Mouse (Mus musculus) gastrocnemius, postnatal 4 days (tissue): ENCODE measurements around the gene Phactr1. TPM values are rescaled to one million over a fixed set of nuclear protein-coding genes. Genes with fewer than 3 reads are reported as not detected.
"Not testable (repeated sequence)": the region's sequence is repeated elsewhere in the genome, so short reads cannot be mapped to it uniquely, and the experiment has no call there.

Experiments
- DNase-seq, 2 experiments: peaks; one replicate each; pipeline ENCODE4 v3.0.0; 2021 to 2022; ENCODE audit warnings: low spot score in 2 of 2, mixed read lengths in 2 of 2
- total RNA-seq, 2 experiments: library from RNA; stranded (reverse); gene quantifications; 2 replicates each; pipeline ENCODE4 v1.2.3; 2021

The Phactr1 gene
- total RNA-seq, 2 experiments from 2014 or later: 14.0 to 14.1 TPM

DNA sequence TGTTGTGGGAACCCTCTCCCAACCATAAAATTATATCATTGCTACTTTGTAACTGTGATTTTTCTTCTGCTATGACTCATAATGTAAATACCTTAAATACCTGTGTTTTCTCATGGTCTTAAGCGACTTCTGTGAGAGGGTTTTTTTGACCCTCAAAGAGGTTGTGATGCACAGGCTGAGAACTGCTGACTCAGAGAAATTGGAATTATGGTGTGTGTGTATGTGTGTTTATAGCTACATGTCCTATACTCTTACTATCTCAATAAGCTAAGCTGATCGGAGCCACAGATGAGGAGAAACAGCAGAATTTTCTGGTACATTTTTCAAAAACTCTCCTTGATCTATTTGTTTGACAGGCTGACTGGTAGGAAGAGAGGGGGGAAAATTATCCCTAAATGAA, 239.6 kb downstream of the Phactr1 start:
- no peak for DNase-seq

GRCm38 (mm10) chr13:42921769-42922450, 241.5 kb downstream of the Phactr1 start:
- no peak for DNase-seq

DNA sequence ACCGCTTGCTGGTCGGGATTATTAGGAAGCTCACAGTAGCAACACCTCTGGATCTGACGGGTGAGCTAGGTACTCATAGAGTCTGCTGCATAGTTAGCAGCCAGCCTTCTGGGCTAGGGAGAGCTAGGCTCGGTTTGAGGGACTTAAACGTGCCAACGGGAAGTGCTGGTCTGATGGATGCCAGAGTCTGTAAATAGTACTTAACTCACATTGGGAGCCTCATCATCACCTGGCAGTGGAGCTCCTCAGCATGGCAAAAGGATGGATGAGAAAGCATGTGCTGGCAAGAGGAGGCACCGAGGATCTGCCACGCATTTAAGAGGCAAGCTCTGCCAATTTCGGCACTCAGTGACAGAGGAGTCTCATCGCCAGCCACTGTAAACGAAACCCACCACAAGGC, 247.4 kb downstream of the Phactr1 start:
- DNase-seq: no peak

GRCm38 (mm10) chr13:42929529-42930235, 249.3 kb downstream of the Phactr1 start:
- DNase-seq: no peak

GRCm38 (mm10) chr13:42932046-42932445, 251.6 kb downstream of the Phactr1 start:
- no peak for DNase-seq

GRCm38 (mm10) chr13:42934538-42935126, 254.2 kb downstream of the Phactr1 start:
- DNase-seq: peak in 1 of 2 experiments; percentile 27

- DNase-seq: no peak
Measured at GRCm38 (mm10) chr13:42937871-42938270, 257.4 kb downstream of the Phactr1 start.

DNA sequence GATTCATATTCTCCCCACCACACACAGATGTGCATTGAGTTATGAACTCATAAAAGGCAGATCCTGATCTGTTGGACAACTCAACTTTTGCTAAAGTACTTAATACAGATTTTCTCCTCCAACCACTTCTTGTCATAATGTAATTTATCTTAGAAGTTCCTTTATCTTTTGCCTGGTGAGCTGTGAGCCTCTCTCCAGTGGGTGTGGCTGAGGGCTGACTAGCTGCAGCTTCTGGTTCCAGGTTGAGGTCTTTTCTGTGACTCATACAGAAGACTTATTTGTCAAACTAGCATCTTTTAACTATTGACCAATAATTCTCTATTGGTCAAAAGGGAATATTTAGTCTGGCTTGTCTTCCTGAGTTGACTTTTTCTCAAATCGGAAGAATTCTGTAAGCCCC, 257.9 kb downstream of the Phactr1 start:
- no peak for DNase-seq

DNA sequence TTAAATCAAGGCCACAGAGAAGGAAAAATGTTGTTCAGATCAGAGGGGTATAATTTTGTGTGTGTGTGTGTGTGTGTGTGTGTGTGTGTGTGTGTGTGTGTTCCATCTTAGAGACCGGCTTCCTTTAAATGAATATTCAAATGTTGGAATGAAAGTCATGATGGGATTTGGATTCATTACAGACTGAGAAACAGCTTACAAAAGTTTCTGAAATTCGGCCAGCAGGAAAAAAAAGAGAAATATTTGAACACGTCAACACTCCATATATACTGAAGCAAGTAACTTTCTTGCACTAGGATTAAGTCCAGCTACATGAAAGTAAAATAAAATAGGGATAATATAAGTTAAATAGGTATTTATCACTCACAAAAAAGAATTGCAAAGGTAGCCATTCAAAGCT, 259.8 kb downstream of the Phactr1 start:
- no peak for DNase-seq

- DNase-seq: no peak
Measured at GRCm38 (mm10) chr13:42944106-42944505, 263.7 kb downstream of the Phactr1 start.

GRCm38 (mm10) chr13:42945201-42945600, 264.8 kb downstream of the Phactr1 start:
- not testable (repeated sequence) for DNase-seq

DNA sequence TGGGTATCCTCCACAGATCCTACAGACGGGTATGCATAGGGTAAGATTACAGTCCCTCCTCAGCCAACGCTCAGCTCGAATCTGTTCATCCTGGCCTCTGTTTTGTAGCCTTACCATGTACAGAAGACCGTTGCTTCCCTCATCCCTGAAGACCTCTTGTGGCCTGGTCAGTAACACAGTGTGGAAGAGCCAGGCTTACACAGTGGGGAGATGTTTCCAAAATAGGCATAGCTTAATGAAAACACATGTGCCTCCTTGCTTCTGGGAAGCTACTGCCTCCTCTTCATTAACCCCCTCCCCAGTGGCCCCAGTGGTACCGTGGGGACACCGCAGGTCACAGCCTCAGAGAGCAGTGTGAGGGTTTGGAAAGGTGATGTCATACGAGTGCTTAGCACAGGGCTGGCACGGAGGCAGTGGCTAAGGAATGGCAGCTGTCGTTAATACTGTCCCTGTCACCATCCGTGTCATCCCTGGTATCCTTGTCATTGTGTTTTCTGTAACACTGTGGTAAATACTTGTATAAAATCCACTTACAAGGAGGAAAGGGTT, 268.4 kb downstream of the Phactr1 start:
- no peak for DNase-seq

GRCm38 (mm10) chr13:42949336-42949735, 268.9 kb downstream of the Phactr1 start:
- no peak for DNase-seq

DNA sequence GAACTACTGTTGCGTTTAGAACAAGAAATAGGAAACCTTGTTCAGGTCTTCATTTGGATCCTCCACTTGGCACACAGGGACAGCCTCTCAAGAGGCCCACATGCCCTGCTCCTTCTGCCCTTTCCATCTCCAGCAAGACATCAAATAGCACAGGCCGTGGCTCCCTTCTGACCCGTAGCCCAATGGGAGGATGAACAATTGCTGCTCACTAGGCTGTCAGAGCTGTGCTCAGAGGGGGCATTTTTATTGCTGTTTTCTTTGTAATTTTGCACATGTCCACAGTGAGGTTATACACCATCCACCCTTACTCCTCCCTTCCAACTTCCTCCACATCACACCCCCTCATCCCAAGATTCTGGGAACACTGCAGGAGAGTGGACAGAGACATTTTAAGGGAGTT, 269.6 kb downstream of the Phactr1 start:
- DNase-seq: no peak

- no peak for DNase-seq
Measured at GRCm38 (mm10) chr13:42952037-42952721, 271.8 kb downstream of the Phactr1 start.

GRCm38 (mm10) chr13:42953071-42953470, 272.6 kb downstream of the Phactr1 start:
- DNase-seq: no peak

DNA sequence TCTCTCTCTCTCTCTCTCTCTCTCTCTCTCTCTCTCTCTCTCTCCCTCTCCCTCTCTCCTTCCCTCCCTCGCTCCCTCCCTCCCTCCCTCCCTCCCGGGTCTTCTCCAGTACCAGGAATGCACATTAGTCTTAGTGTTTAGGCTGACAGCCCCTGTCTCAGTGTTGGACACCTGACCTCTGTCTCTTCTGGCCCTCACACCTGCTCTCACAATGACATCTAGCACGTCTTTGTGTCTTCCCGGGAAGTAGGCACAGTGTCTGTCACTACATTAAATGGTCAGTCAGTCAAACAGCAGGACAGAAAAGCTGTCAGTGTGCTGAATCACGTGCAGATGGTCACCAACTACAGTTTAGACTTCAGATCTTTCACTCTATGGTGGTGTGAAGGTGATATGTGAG, 273.7 kb downstream of the Phactr1 start:
- DNase-seq: no peak

GRCm38 (mm10) chr13:42956327-42956726, 275.9 kb downstream of the Phactr1 start:
- no peak for DNase-seq

GRCm38 (mm10) chr13:42957856-42958255, 277.4 kb downstream of the Phactr1 start:
- no peak for DNase-seq

DNA sequence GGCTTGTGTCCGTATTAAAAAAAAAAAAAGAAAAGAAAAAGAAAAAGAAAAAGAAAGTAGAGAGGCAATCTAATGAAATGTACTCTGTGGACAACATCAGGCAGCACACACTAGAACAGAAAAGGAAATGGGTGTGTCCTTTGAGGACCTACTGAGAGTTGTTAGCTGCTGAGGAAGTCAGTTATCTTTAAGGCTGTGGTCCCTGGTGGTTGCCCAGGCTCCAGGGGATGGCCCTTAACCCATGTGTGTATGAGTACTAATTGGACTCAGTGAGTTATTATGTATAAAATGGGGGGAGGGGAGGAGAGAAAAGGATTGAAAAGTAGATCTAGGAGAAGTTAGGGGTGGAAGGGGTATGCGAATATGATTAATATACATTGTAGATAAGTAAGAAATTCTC, 278.4 kb downstream of the Phactr1 start:
- no peak for DNase-seq

DNA sequence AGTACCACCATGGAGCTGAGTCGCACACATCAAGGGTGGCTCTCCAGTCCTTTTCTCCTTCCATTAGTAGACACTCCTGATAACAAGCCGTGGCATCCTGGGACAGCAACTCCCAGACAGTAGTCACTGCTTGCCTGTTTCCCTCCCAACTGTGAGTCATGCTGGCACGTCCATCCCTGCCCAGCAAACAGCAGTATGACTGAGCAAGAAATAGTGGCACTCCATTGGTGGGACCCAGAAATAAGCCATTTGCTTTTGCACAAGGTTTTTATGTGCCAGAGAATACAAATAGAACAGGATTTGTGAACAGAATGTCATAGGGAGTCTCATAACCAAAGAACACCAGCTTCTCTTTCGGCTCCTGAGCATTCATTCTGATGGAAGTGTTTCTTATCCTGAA, 281.1 kb downstream of the Phactr1 start:
- DNase-seq: no peak

DNA sequence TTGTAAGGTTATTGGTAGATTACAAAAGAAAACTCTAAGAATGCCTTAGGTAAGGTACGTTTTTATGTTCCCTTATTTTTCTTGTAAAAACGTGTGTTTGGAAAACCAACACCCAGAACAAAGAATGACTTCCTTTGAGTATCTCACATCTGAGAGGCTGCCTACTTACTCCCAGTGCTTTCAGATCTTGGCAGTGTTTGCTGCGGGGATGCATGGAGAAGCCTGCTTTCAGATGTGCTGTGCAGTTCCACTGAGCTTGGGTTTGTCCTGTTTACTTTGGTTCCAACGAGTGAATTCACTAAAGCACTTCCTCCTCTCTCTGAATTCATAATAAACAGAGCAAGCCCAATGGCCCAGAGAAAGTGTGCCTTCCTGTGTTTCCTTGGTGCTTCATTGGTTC, 288.1 kb downstream of the Phactr1 start:
- DNase-seq: no peak
